Mouse (Mus musculus) embryonic facial prominence, embryonic 11.5 days (tissue): ENCODE data around the gene Fbxo34. TPM values are rescaled to one million over a fixed set of nuclear protein-coding genes. Genes with fewer than 3 reads are reported as not detected.
A peak's percentile ranks its signal among the peaks of the same experiment; 100 is the strongest.

Experiments used
- ATAC-seq: fragments of 200-750 bp; cut with Nextera tagmentation; replicated peaks from 2 replicates; pipeline ENCODE4 v1.8.0; 2017; ENCODE audit warnings: low read depth; ENCODE audit not compliant: insufficient number of reproducible peaks, low FRiP score, low TSS enrichment
- DNase-seq: peaks from one replicate; pipeline ENCODE4 v3.0.0-alpha.2; 2015; ENCODE audit warnings: low spot score
- H3K27ac ChIP-seq: fragments of 300-500 bp; sonication (generic); replicated peaks from 2 replicates; pipeline ENCODE4 v1.5.1; 2014; ENCODE audit warnings: mild to moderate bottlenecking, low read depth, low read length, control low read depth
- H3K27me3 ChIP-seq: fragments of 300-500 bp; sonication (generic); 2 replicates; pipeline ENCODE4 v1.6.1; 2014; ENCODE audit warnings: mild to moderate bottlenecking, low read length, moderate library complexity, mixed read lengths; ENCODE audit not compliant: control insufficient read depth, insufficient read depth
- H3K36me3 ChIP-seq: fragments of 300-500 bp; sonication (generic); replicated peaks from 2 replicates; pipeline ENCODE4 v1.6.1; 2014; ENCODE audit warnings: low read depth, mild to moderate bottlenecking, low read length, moderate library complexity, mixed read lengths; ENCODE audit not compliant: control insufficient read depth, insufficient read depth
- H3K4me1 ChIP-seq: fragments of 300-500 bp; sonication (generic); 2 replicates; pipeline ENCODE4 v1.6.1; 2014; ENCODE audit warnings: low read length, mixed read lengths; ENCODE audit not compliant: control insufficient read depth, insufficient read depth
- H3K4me2 ChIP-seq: fragments of 300-500 bp; sonication (generic); 2 replicates; pipeline ENCODE4 v1.6.1; 2014; ENCODE audit warnings: low read depth, mild to moderate bottlenecking, control low read depth, low read length, moderate library complexity
- H3K4me3 ChIP-seq: fragments of 300-500 bp; sonication (generic); 2 replicates; pipeline ENCODE4 v1.5.1; 2014; ENCODE audit warnings: low read depth, low read length, control low read depth
- H3K9ac ChIP-seq: fragments of 300-500 bp; sonication (generic); replicated peaks from 2 replicates; pipeline ENCODE4 v1.6.1; 2014; ENCODE audit warnings: mild to moderate bottlenecking, control low read depth, low read length
- H3K9me3 ChIP-seq: fragments of 300-500 bp; sonication (generic); replicated peaks from 2 replicates; pipeline ENCODE4 v1.6.1; 2016; ENCODE audit warnings: mild to moderate bottlenecking, low read length, inconsistent platforms, mixed read lengths; ENCODE audit not compliant: control insufficient read depth
- WGBS: fragments of 180-500 bp; shearing (Covaris S2); extraction: QIAGEN DNeasy Blood & Tissue Kit; methylation state at CpG from one replicate; pipeline ENCODE4 v1.1.7; 2014; 5-methylcytosine and 5-hydroxymethylcytosine counted together
- polyA plus RNA-seq: library from polyadenylated mRNA; unstranded; fragments of >200 nt; fragmentation: Nextera tagmentation; extraction: Ambion mirVana; gene quantifications from 2 replicates; pipeline ENCODE4 v1.2.1, GENCODE M21; 2014

The Fbxo34 gene
- polyA plus RNA-seq, 1 experiment from 2014 or later, result 22.8 TPM

GRCm38 (mm10) chr14:47461997-47462396 is 11.8 kb downstream of the Fbxo34 start:
- no peak overlapping the region for H3K27ac ChIP-seq
- ATAC-seq (no peak), DNase-seq (no peak)
- no peaks in the 10 kb centered on the region for H3K36me3 ChIP-seq
- no peaks in the 10 kb centered on the region for H3K27me3 ChIP-seq
- no peak overlapping the region for H3K4me2 ChIP-seq
- H3K9ac ChIP-seq, result no peak overlapping the region
- H3K9me3 ChIP-seq, result no peaks in the 10 kb centered on the region
- no peaks in the 10 kb centered on the region for H3K4me1 ChIP-seq
- WGBS, result 90% methylated on average over 8 of the region's 8 CpGs
- no peak overlapping the region for H3K4me3 ChIP-seq

GRCm38 (mm10) chr14:47462453-47462852 is 12.2 kb downstream of the Fbxo34 start:
- H3K36me3 ChIP-seq, result no peaks in the 10 kb centered on the region
- ATAC-seq (no peak), DNase-seq (no peak)
- no peak overlapping the region for H3K9ac ChIP-seq
- no peaks in the 10 kb centered on the region for H3K27me3 ChIP-seq
- no peaks in the 10 kb centered on the region for H3K9me3 ChIP-seq
- no peaks in the 10 kb centered on the region for H3K4me1 ChIP-seq
- H3K4me2 ChIP-seq, result no peak overlapping the region
- no peak overlapping the region for H3K4me3 ChIP-seq
- WGBS, result 84% methylated on average over 4 of the region's 4 CpGs
- no peak overlapping the region for H3K27ac ChIP-seq

- no peaks in the 10 kb centered on the region for H3K4me1 ChIP-seq
- H3K4me2 ChIP-seq, result no peak overlapping the region
- ATAC-seq, result no peak
- H3K36me3 ChIP-seq, result no peaks in the 10 kb centered on the region
- H3K9me3 ChIP-seq, result no peaks in the 10 kb centered on the region
- no peaks in the 10 kb centered on the region for H3K27me3 ChIP-seq
- H3K9ac ChIP-seq, result no peak overlapping the region
- H3K27ac ChIP-seq, result no peak overlapping the region
- 82% methylated on average over 9 of the region's 9 CpGs for WGBS
- no peak for DNase-seq
- H3K4me3 ChIP-seq, result no peak overlapping the region
Observed at GRCm38 (mm10) chr14:47462877-47463460, 12.7 kb downstream of the Fbxo34 start.

GRCm38 (mm10) chr14:47464426-47464825 is 14.2 kb downstream of the Fbxo34 start:
- ATAC-seq (no peak), DNase-seq (no peak)
- Histone ChIP-seq H3K9ac (no peak overlapping the region), H3K4me3 (no peak overlapping the region), H3K4me2 (no peak overlapping the region), H3K27me3 (no peaks in the 10 kb centered on the region), H3K9me3 (no peaks in the 10 kb centered on the region), H3K27ac (no peak overlapping the region), H3K36me3 (no peaks in the 10 kb centered on the region), H3K4me1 (no peaks in the 10 kb centered on the region)
- 86% methylated on average over 10 of the region's 10 CpGs for WGBS

- no peaks in the 10 kb centered on the region for H3K4me1 ChIP-seq
- H3K27ac ChIP-seq, result no peak overlapping the region
- ATAC-seq (no peak), DNase-seq (no peak)
- H3K27me3 ChIP-seq, result no peaks in the 10 kb centered on the region
- H3K36me3 ChIP-seq, result no peaks in the 10 kb centered on the region
- H3K9ac ChIP-seq, result no peak overlapping the region
- no peak overlapping the region for H3K4me2 ChIP-seq
- no peak overlapping the region for H3K4me3 ChIP-seq
- WGBS, result 57% methylated on average over 7 of the region's 7 CpGs
- H3K9me3 ChIP-seq, result no peaks in the 10 kb centered on the region
Observed at GRCm38 (mm10) chr14:47465468-47466175, 15.4 kb downstream of the Fbxo34 start.

- WGBS, result under 1% methylated on average over 38 of the region's 40 CpGs
Observed at GRCm38 (mm10) chr14:47472359-47472742, 22.1 kb downstream of the Fbxo34 start.

GRCm38 (mm10) chr14:47472743-47473546 is 22.7 kb downstream of the Fbxo34 start:
- Histone ChIP-seq H3K27ac (peak overlapping the region; percentile 76), H3K4me3 (peak overlapping the region; percentile 96), H3K4me1 (no peaks in the 10 kb centered on the region), H3K9ac (peak overlapping the region; percentile 92), H3K4me2 (peak overlapping the region; percentile 81), H3K36me3 (no peaks in the 10 kb centered on the region), H3K9me3 (no peaks in the 10 kb centered on the region), H3K27me3 (no peaks in the 10 kb centered on the region)
- peak; percentile 71 for ATAC-seq
- 3% methylated on average over 66 of the region's 69 CpGs for WGBS
- peak; percentile 64 for DNase-seq

More at GRCm38 (mm10) chr14:47472359-47472742, 22.1 kb downstream of the Fbxo34 start:
- Histone ChIP-seq H3K27ac (peak overlapping the region; percentile 76), H3K27me3 (no peaks in the 10 kb centered on the region), H3K4me3 (peak overlapping the region; percentile 96), H3K4me2 (peak overlapping the region; percentile 81), H3K9ac (peak overlapping the region; percentile 92), H3K4me1 (no peaks in the 10 kb centered on the region), H3K9me3 (no peaks in the 10 kb centered on the region), H3K36me3 (no peaks in the 10 kb centered on the region)
- ATAC-seq, result peak; percentile 97
- DNase-seq, result peak; percentile 97

GRCm38 (mm10) chr14:47473891-47474290 is 23.7 kb downstream of the Fbxo34 start:
- Histone ChIP-seq H3K27me3 (no peaks in the 10 kb centered on the region), H3K9ac (no peak overlapping the region), H3K4me2 (no peak overlapping the region), H3K36me3 (no peaks in the 10 kb centered on the region), H3K4me3 (no peak overlapping the region), H3K4me1 (no peaks in the 10 kb centered on the region), H3K9me3 (no peaks in the 10 kb centered on the region), H3K27ac (no peak overlapping the region)
- 85% methylated on average over 9 of the region's 9 CpGs for WGBS
- ATAC-seq (no peak), DNase-seq (no peak)
